Mouse (Mus musculus): ENCODE measurements around the gene Thsd4. TPM values are rescaled to one million over a fixed set of nuclear protein-coding genes. Genes with fewer than 3 reads are reported as not detected.

Thsd4 gene
- polyA plus RNA-seq, 1 experiment from 2014 or later: 21.1 TPM

DNA sequence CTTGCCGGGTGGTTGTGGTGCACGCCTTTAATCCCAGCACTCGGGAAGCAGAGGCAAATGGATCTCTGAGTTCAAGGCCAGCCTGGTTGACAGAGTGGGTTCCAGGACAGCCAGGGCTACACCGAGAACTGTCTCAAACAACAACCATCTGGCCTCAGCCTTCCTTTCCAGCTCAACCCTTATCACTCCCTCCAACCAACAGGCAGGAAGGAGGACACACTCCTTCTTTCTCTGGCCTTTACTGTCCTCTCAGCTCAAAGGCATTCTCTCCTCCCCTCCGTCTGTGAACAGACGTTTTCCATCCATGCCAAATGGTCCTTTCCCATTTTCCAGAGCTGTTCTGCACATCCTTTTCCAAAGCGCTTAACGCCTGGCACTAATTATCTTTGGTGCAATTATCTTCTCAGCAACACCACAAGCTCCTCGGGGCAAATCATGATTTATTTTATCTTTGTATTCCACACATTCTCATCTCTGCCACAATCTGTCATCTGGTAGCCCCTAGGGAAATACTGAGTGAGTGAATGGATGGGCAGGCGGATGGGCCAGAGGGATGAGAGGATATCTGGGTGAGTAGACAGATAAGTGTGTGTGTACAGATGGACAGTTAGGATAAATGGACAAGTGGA lies 80.5 kb downstream of the Thsd4 start:
- H3K4me1 ChIP-seq: no peaks in the 10 kb centered on the region
- no peaks in the 10 kb centered on the region for H3K27me3 ChIP-seq (replicated peaks)
- no peak overlapping the region for H3K9ac ChIP-seq
- no peaks in the 10 kb centered on the region for H3K36me3 ChIP-seq
- no peak overlapping the region for H3K27ac ChIP-seq
- H3K9me3 ChIP-seq: no peaks in the 10 kb centered on the region
- no peak overlapping the region for H3K4me3 ChIP-seq (replicated peaks)
- 74% methylated on average over 10 of the region's 10 CpGs for WGBS
- no peak overlapping the region for H3K4me2 ChIP-seq
- ATAC-seq (ENCODE audit: insufficient read depth, low FRiP score, low read depth): no peak

DNA sequence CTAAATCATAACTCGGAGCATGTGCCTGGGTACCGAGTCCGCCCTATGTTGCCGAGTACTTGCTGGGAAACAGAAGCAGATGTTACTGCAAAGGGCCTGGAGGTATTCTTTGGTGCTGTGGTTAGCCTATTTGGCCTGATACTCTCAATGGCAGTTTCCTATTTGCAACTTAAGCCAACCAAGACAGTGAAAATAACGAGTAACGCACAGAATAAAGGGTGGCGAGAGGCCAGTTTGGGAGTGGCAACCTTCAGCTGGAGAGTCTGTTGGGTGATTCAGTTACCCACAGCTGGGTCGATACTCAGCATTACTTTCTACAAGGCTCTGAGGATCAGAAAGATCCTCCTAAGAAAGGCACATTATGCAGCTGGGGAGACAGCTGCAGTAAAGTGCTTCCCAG lies 81.3 kb downstream of the Thsd4 start:
- ATAC-seq (ENCODE audit: insufficient read depth, low FRiP score, low read depth): no peak
- no peak overlapping the region for H3K4me2 ChIP-seq
- no peaks in the 10 kb centered on the region for H3K4me1 ChIP-seq
- no peak overlapping the region for H3K4me3 ChIP-seq (replicated peaks)
- 69% methylated on average over 8 of the region's 8 CpGs for WGBS
- no peaks in the 10 kb centered on the region for H3K36me3 ChIP-seq
- no peak overlapping the region for H3K27ac ChIP-seq
- no peaks in the 10 kb centered on the region for H3K9me3 ChIP-seq
- no peak overlapping the region for H3K9ac ChIP-seq
- H3K27me3 ChIP-seq (replicated peaks): no peaks in the 10 kb centered on the region

DNA sequence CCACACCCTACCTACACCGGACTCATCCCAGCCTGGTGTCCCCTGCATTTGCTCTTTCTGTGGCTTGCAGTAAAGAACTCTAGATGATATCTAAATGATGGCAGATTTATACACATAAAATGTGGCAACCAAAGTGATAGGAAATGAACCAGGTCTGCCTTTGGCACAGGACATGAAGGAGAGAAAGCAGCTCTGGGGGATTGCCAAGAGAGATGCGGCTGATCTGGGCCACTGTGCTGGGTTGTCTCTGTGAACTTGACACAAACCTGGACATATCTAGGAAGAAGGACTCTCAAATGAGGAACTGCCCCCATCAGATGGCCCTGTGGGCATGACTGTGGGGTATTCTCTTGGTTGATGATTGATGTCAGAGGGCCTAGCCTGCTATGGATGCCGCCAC lies 85.6 kb downstream of the Thsd4 start:
- WGBS: 91% methylated on average over 3 of the region's 3 CpGs

DNA sequence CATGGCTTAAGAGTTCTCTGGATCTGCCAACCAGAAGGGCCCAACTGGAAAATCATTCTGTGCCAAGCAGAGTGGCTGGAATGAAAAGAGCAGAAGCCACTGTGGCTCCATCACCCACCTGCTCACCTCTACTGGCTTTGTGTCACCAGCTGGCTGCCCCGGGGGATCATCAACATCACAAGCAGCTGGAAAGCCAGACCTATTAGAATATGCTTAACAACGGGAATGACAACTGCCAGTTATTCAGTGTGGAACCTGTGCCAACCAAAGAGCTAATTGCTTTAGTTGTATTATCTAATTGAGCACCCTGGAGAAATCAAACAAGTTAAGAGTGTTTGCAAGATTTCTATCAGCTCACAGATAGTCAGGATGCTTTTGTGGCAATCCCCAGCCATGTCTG lies 87.8 kb downstream of the Thsd4 start:
- Histone ChIP-seq H3K9ac (no peak overlapping the region), H3K27ac (no peak overlapping the region), H3K27me3 (replicated peaks) (no peaks in the 10 kb centered on the region), H3K36me3 (no peaks in the 10 kb centered on the region), H3K4me1 (no peaks in the 10 kb centered on the region), H3K4me2 (no peak overlapping the region), H3K9me3 (no peaks in the 10 kb centered on the region), H3K4me3 (replicated peaks) (no peak overlapping the region)
- no peak for ATAC-seq (ENCODE audit: insufficient read depth, low FRiP score, low read depth)
- 55% methylated on average over 2 of the region's 2 CpGs for WGBS

More for the DNA sequence above, 85.6 kb downstream of the Thsd4 start:
- Histone ChIP-seq H3K27ac (no peak overlapping the region), H3K27me3 (replicated peaks) (no peaks in the 10 kb centered on the region), H3K4me3 (replicated peaks) (no peak overlapping the region), H3K9me3 (no peaks in the 10 kb centered on the region), H3K4me1 (no peaks in the 10 kb centered on the region), H3K9ac (no peak overlapping the region), H3K4me2 (no peak overlapping the region), H3K36me3 (no peaks in the 10 kb centered on the region)
- no peak for ATAC-seq (ENCODE audit: insufficient read depth, low FRiP score, low read depth)

DNA sequence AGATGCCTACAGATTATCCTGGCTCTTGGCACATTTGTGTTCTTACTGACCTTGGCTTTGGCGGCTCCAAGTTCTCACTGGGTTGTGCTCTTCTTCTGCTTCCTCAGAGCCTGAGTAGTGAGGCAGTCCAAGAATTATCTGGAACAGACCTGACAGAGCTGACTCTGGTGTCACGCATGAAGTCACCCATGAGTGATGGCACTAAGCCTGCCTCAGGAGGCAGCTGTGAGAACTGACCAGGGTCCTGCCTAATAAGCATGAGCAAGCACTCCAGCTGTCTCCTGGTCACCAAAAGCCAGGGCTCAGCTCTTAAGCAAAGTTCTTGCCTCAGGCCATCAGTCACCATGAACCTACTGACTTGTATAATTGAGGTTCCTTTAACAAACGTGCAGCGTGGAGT lies 89.9 kb downstream of the Thsd4 start:
- Histone ChIP-seq H3K4me1 (no peaks in the 10 kb centered on the region), H3K9ac (no peak overlapping the region), H3K27ac (no peak overlapping the region), H3K4me2 (no peak overlapping the region), H3K27me3 (replicated peaks) (no peaks in the 10 kb centered on the region), H3K4me3 (replicated peaks) (no peak overlapping the region), H3K9me3 (no peaks in the 10 kb centered on the region), H3K36me3 (0 out of 2 replicates have a peak, but pooled peaks cover 3% of the 10 kb centered on the region)
- 82% methylated on average over 4 of the region's 4 CpGs for WGBS
- ATAC-seq (ENCODE audit: insufficient read depth, low FRiP score, low read depth): no peak

DNA sequence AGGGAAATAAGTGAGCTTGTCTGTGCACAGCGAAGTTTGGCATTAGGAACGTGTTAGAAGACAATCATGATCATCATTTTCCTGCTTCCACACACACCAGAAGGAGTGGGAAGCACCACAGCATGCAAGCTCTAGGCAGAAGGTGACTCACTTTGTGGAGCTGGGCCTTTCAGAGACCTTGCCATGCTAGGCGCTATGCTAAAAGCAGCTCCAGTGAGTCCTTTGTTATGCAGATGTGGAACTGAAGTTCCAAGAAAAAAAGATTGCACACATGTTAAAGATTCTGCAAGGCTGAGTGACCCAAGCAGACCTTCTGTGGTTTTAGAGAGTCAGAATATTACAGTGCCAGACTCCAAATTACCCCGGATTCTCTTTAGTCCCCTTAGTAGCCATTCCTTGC lies 91.8 kb downstream of the Thsd4 start:
- 0 out of 2 replicates have a peak, but pooled peaks cover 3% of the 10 kb centered on the region for H3K36me3 ChIP-seq
- H3K27ac ChIP-seq: no peak overlapping the region
- H3K9ac ChIP-seq: no peak overlapping the region
- no peaks in the 10 kb centered on the region for H3K27me3 ChIP-seq (replicated peaks)
- H3K4me1 ChIP-seq: no peaks in the 10 kb centered on the region
- H3K4me2 ChIP-seq: no peak overlapping the region
- H3K9me3 ChIP-seq: no peaks in the 10 kb centered on the region
- 90% methylated on average over 4 of the region's 4 CpGs for WGBS
- H3K4me3 ChIP-seq (replicated peaks): no peak overlapping the region
- ATAC-seq (ENCODE audit: insufficient read depth, low FRiP score, low read depth): no peak

DNA sequence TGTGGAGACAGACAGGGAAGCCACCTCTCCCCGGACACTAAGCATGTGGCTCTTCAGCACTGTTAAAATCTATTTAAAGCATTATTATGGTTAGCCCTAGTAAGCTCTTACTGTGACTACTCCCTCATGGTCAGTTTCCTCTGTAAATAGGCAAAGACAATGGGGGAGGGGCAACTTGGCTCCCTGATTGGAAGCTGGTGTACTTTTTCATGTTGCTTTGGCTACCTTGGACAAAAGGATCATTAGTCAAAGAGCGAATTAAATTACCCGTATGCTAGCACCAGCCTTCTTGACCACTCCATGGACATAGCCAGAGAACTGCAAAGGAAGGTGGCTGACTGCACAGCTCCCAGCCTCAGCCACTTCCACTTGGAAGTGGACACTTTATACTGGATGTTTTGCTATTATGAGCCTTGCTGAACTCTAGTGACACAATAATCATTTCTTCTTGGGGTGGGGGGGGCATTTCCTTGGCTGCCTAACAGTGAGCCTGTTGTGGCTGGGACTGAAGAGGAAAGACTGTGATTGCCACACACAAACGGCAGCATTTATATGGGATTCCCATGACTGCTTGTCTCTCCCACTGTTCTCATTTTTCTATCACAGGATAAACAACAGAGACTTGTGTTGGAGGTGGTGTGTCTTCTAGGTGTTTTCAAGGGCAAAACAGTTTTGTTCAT lies 107.6 kb downstream of the Thsd4 start:
- Histone ChIP-seq H3K4me1 (0 out of 2 replicates have a peak, but pooled peaks cover 3% of the 10 kb centered on the region), H3K9me3 (no peaks in the 10 kb centered on the region), H3K27ac (no peak overlapping the region), H3K4me2 (no peak overlapping the region), H3K4me3 (replicated peaks) (no peak overlapping the region), H3K36me3 (no peaks in the 10 kb centered on the region), H3K27me3 (replicated peaks) (no peaks in the 10 kb centered on the region), H3K9ac (no peak overlapping the region)
- 46% methylated on average over 4 of the region's 4 CpGs for WGBS
- no peak for ATAC-seq (ENCODE audit: insufficient read depth, low FRiP score, low read depth)

DNA sequence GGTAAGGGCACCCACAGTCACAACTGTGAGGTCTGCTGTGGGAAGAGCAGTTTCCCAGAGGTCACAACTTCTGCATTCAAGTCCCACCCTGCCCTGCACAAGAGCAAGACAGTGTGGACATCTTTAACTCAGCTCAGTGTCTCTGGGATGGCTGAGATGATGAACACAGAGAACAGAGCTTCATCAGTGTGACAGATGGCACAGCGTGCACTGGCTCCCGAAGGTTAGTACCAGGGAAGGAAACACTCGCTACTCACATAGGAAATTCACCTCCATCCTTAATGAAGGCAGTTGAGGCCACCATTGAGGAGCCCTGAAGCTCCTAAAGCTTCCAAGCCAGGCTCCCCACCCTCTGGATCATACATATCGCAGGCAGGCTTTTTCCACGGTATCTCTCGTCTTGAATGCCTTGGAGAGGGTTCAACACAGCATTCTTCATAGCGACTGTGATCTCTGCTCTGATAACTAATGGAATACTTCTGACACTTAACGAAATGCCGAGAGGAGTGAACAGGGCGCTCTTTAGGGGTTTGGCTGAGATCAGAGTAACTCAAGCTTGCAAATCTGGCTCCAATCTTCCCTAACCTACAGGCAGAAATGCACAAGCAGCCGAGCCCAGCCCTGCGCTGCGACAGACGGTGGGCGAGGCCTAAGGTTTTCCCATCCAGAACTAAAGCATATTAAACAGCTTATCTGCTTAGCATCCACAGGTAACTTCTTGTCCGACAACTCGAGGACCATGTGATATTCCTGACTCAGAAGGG lies 110.8 kb downstream of the Thsd4 start:
- Histone ChIP-seq H3K4me2 (no peak overlapping the region), H3K4me3 (replicated peaks) (no peak overlapping the region), H3K9me3 (no peaks in the 10 kb centered on the region), H3K9ac (no peak overlapping the region), H3K4me1 (peaks cover 9% of the 10 kb centered on the region; the same call in 1 of the 2 replicates), H3K27ac (no peak overlapping the region), H3K27me3 (replicated peaks) (no peaks in the 10 kb centered on the region), H3K36me3 (no peaks in the 10 kb centered on the region)
- 61% methylated on average over 17 of the region's 17 CpGs for WGBS
- ATAC-seq (ENCODE audit: insufficient read depth, low FRiP score, low read depth): no peak

DNA sequence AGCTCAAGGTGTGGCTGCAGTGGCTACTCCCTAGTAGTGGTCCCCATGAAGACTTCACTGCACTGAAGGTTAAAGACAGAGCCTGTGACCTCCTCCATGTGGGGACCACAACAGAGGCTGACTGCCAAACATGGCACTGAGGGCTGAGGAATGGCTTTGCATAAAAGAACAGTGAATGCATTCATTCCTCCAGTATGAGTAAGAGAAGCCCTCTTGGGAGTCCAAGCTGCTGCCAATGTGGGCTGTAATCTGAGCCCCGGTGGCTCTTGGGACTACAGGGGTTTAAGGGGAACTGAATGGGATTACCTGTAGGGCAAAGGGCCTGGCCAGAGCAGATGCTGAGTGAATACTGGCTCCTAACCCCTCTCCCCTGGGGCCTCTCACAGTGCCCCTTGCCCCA lies 114.5 kb downstream of the Thsd4 start:
- H3K4me1 ChIP-seq: peaks cover 17% of the 10 kb centered on the region
- H3K36me3 ChIP-seq: no peaks in the 10 kb centered on the region
- no peaks in the 10 kb centered on the region for H3K27me3 ChIP-seq (replicated peaks)
- no peak overlapping the region for H3K9ac ChIP-seq
- no peak overlapping the region for H3K27ac ChIP-seq
- H3K4me2 ChIP-seq: no peak overlapping the region
- WGBS: 17% methylated on average over 1 of the region's 1 CpGs
- ATAC-seq (ENCODE audit: insufficient read depth, low FRiP score, low read depth): no peak
- no peaks in the 10 kb centered on the region for H3K9me3 ChIP-seq
- no peak overlapping the region for H3K4me3 ChIP-seq (replicated peaks)

DNA sequence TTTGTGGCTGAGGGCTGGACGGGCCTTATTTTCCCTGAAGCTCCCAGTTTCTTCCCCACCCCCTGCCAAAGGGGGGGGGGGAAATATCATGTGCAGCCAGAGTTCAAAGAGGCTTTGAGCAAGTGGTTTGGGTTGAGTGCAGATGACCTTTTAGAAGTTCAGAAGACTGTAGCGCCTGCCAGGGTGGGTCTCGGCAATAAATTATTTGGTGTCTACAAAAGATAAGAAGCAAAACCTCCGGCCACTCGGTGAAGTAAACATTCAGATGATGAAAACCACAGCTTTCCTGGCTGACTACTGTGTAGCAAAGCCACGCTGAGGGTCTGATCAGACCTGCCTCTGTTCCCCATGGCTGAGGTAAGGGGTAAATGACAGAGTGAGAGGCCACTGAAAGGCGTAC lies 116.1 kb downstream of the Thsd4 start:
- Histone ChIP-seq H3K4me3 (replicated peaks) (no peak overlapping the region), H3K36me3 (no peaks in the 10 kb centered on the region), H3K4me1 (peaks cover 15% of the 10 kb centered on the region), H3K27ac (no peak overlapping the region), H3K27me3 (replicated peaks) (no peaks in the 10 kb centered on the region), H3K9me3 (no peaks in the 10 kb centered on the region), H3K9ac (no peak overlapping the region), H3K4me2 (no peak overlapping the region)
- no peak for ATAC-seq (ENCODE audit: insufficient read depth, low FRiP score, low read depth)
- WGBS: 29% methylated on average over 7 of the region's 7 CpGs

DNA sequence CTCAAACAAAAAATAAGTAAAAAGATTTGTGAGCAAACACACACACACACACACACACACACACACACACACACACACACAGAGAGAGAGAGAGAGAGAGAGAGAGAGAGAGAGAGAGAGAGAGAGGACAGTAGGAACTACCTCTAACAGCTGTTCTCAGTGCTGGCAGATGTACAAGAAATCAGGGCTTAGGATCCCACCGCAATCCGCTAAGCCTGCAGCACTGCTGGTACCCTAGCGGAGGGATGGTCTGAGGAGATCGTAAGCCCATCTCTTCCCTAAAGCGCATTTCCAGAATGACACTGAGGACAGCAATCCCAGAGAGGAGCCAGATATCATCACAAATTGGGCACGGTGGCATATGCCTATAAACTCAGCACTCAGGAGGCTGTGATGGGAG lies 119.2 kb downstream of the Thsd4 start:
- H3K9ac ChIP-seq: no peak overlapping the region
- no peak overlapping the region for H3K4me2 ChIP-seq
- ATAC-seq (ENCODE audit: insufficient read depth, low FRiP score, low read depth): no peak
- peaks cover 14% of the 10 kb centered on the region for H3K4me1 ChIP-seq
- no peaks in the 10 kb centered on the region for H3K36me3 ChIP-seq
- WGBS: 91% methylated on average over 6 of the region's 6 CpGs
- H3K9me3 ChIP-seq: no peaks in the 10 kb centered on the region
- no peak overlapping the region for H3K27ac ChIP-seq
- H3K4me3 ChIP-seq (replicated peaks): no peak overlapping the region
- H3K27me3 ChIP-seq (replicated peaks): no peaks in the 10 kb centered on the region

DNA sequence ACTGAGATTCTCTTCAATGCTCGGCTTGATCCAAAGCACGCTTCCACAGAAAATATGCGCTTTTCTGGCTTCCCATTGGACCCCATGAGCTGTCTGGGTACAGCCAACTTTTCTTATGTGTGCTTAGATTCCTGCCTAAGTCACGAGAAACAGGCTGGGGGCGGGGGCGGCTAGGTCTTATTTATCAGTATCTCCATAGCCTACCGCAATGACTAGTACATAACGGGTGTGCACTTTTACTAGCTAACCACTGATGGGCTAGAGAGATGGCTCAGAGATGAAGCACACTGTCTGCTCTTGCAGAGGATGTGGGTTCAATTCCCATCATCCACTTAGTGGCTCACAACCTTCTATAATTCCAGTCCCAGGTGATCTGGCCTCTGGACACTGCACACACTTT lies 121.8 kb downstream of the Thsd4 start:
- 89% methylated on average over 8 of the region's 8 CpGs for WGBS
- Histone ChIP-seq H3K27ac (no peak overlapping the region), H3K9ac (no peak overlapping the region), H3K9me3 (no peaks in the 10 kb centered on the region), H3K36me3 (no peaks in the 10 kb centered on the region), H3K4me3 (replicated peaks) (no peak overlapping the region), H3K27me3 (replicated peaks) (no peaks in the 10 kb centered on the region), H3K4me1 (no peaks in the 10 kb centered on the region), H3K4me2 (no peak overlapping the region)
- no peak for ATAC-seq (ENCODE audit: insufficient read depth, low FRiP score, low read depth)

Data from stomach, embryonic 15.5 days (tissue).